Mouse (Mus musculus) CH12.LX (cell line): Measurements from ENCODE around the gene Smox. TPM values are rescaled to one million over a fixed set of nuclear protein-coding genes. Genes with fewer than 3 reads are reported as not detected.

Source experiments
- DNase-seq: peaks from one replicate; pipeline ENCODE4 v3.0.0-alpha.2; 2013; ENCODE audit errors: extremely low read depth
- H3K27ac ChIP-seq: 2 replicates; pipeline ENCODE4 v1.5.1; 2012; ENCODE audit warnings: low read depth, mild to moderate bottlenecking, control low read depth, moderate library complexity; ENCODE audit not compliant: insufficient read depth
- H3K27me3 ChIP-seq: replicated peaks from 2 replicates; pipeline ENCODE3; 2012; ENCODE audit warnings: inconsistent platforms
- H3K36me3 ChIP-seq, 2 experiments: replicated peaks in 1 of 2; 2 replicates each; pipeline versions ENCODE3 to v1.6.1; 2012; ENCODE audit warnings: inconsistent platforms in 1 of 2, low read length in 1 of 2, mild to moderate bottlenecking in 1 of 2, mixed read lengths in 1 of 2, moderate library complexity in 1 of 2; ENCODE audit not compliant: control insufficient read depth in 1 of 2, insufficient read depth in 1 of 2
- H3K4me1 ChIP-seq, 2 experiments: 2 replicates each; pipeline ENCODE4 v1.6.1; 2012; ENCODE audit warnings: inconsistent platforms in 1 of 2, moderate library complexity in 1 of 2; ENCODE audit not compliant: insufficient read depth in 2 of 2, control insufficient read depth in 1 of 2
- H3K4me2 ChIP-seq: 2 replicates; pipeline ENCODE4 v1.6.1; 2012; ENCODE audit warnings: low read depth, mild to moderate bottlenecking, control low read depth; ENCODE audit not compliant: poor library complexity, insufficient read depth, severe bottlenecking
- H3K4me3 ChIP-seq, 3 experiments: fragments of 150-350 bp in 1 of 3; sonication (generic) in 1 of 3; replicated peaks in 1 of 3; 2 replicates each; pipeline versions ENCODE3 to v1.5.1; 2011 to 2012; ENCODE audit warnings: low read depth in 2 of 3, low read length in 2 of 3, mild to moderate bottlenecking in 2 of 3, moderate library complexity in 2 of 3, control low read depth in 1 of 3, improper control_type of control experiment in 1 of 3, inconsistent platforms in 1 of 3, mixed read lengths in 1 of 3; ENCODE audit not compliant: poor library complexity in 1 of 3
- H3K79me2 ChIP-seq: replicated peaks from 2 replicates; pipeline ENCODE4 v1.6.1; 2012; ENCODE audit warnings: mild to moderate bottlenecking, moderate library complexity; ENCODE audit not compliant: control insufficient read depth, poor library complexity, insufficient read depth, severe bottlenecking; ENCODE audit errors: extremely low read depth
- H3K9ac ChIP-seq: 2 replicates; pipeline ENCODE4 v1.6.1; 2012; ENCODE audit warnings: low read depth, mild to moderate bottlenecking, control low read depth, moderate library complexity; ENCODE audit not compliant: insufficient read depth
- H3K9me3 ChIP-seq: replicated peaks from 2 replicates; pipeline ENCODE3; 2012; ENCODE audit warnings: low read length, inconsistent platforms, mixed read lengths
- CHD1 ChIP-seq: IDR thresholded peaks from 2 replicates; pipeline ENCODE4 v1.6.1; 2012; ENCODE audit warnings: low read depth, low read length, improper control_type of control experiment, inconsistent platforms
- CHD2 ChIP-seq: IDR thresholded peaks from 2 replicates; pipeline ENCODE4 v1.6.1; 2011; ENCODE audit warnings: low read length, improper control_type of control experiment
- CTCF ChIP-seq, 2 experiments: IDR thresholded peaks in 1 of 2; conservative IDR thresholded peaks in 1 of 2; 2 replicates each; pipeline ENCODE4 v1.5.1; 2011 to 2012; ENCODE audit warnings: low read depth in 2 of 2, low read length in 2 of 2, improper control_type of control experiment in 1 of 2, inconsistent platforms in 1 of 2, mild to moderate bottlenecking in 1 of 2, moderate library complexity in 1 of 2
- E2F4 ChIP-seq: IDR thresholded peaks from 2 replicates; pipeline ENCODE4 v1.6.1; 2011; ENCODE audit warnings: low read depth, low read length, improper control_type of control experiment; ENCODE audit not compliant: insufficient replicate concordance
- ELF1 ChIP-seq: IDR thresholded peaks from 2 replicates; pipeline ENCODE4 v1.6.1; 2014; ENCODE audit warnings: low read depth, mild to moderate bottlenecking, inconsistent platforms, low read length, improper control_type of control experiment
- ETS1 ChIP-seq: conservative IDR thresholded peaks from 2 replicates; pipeline ENCODE4 v1.6.1; 2012; ENCODE audit warnings: low read depth, mild to moderate bottlenecking, inconsistent platforms, low read length, improper control_type of control experiment, moderate library complexity
- HCFC1 ChIP-seq: IDR thresholded peaks from 2 replicates; pipeline ENCODE4 v1.6.1; 2012; ENCODE audit warnings: low read depth, mild to moderate bottlenecking, inconsistent platforms, low read length, improper control_type of control experiment
- JUN ChIP-seq: IDR thresholded peaks from 2 replicates; pipeline ENCODE4 v1.6.1; 2011; ENCODE audit warnings: low read depth, mild to moderate bottlenecking, low read length, improper control_type of control experiment, moderate library complexity; ENCODE audit not compliant: insufficient read depth
- JUND ChIP-seq: conservative IDR thresholded peaks from 2 replicates; pipeline ENCODE4 v1.6.1; 2011; ENCODE audit warnings: low read depth, low read length, improper control_type of control experiment
- KAT2A ChIP-seq: IDR thresholded peaks from 2 replicates; pipeline ENCODE4 v1.6.1; 2012; ENCODE audit warnings: low read length, improper control_type of control experiment, inconsistent platforms; ENCODE audit not compliant: insufficient replicate concordance
- MAFK ChIP-seq: IDR thresholded peaks from 2 replicates; pipeline ENCODE4 v1.6.1; 2011; ENCODE audit warnings: low read length, improper control_type of control experiment; ENCODE audit not compliant: insufficient replicate concordance
- MAX ChIP-seq: IDR thresholded peaks from 2 replicates; pipeline ENCODE4 v1.6.1; 2011; ENCODE audit warnings: low read length, improper control_type of control experiment
- MXI1 ChIP-seq: IDR thresholded peaks from 2 replicates; pipeline ENCODE4 v1.6.1; 2011; ENCODE audit warnings: mild to moderate bottlenecking, low read depth, low read length, improper control_type of control experiment
- NELFE ChIP-seq: IDR thresholded peaks from 2 replicates; pipeline ENCODE4 v1.6.1; 2011; ENCODE audit warnings: low read depth, low read length, improper control_type of control experiment
- PAX5 ChIP-seq: IDR thresholded peaks from 2 replicates; pipeline ENCODE4 v1.6.1; 2012; ENCODE audit warnings: low read length, inconsistent platforms, mixed read lengths
- POLR2AphosphoS2 ChIP-seq: IDR thresholded peaks from 2 replicates; pipeline ENCODE4 v1.6.1; 2011; ENCODE audit warnings: low read depth, low read length, improper control_type of control experiment
- RAD21 ChIP-seq: IDR thresholded peaks from 2 replicates; pipeline ENCODE4 v1.6.1; 2011; ENCODE audit warnings: low read depth, mild to moderate bottlenecking, low read length, improper control_type of control experiment, moderate library complexity
- SMC3 ChIP-seq: IDR thresholded peaks from 2 replicates; pipeline ENCODE4 v1.6.1; 2011; ENCODE audit warnings: low read depth, low read length, improper control_type of control experiment
- TBP ChIP-seq: conservative IDR thresholded peaks from 2 replicates; pipeline ENCODE4 v1.6.1; 2011; ENCODE audit warnings: low read depth, low read length, improper control_type of control experiment
- TCF12 ChIP-seq: IDR thresholded peaks from 2 replicates; pipeline ENCODE4 v1.6.1; 2014; ENCODE audit warnings: low read depth, mild to moderate bottlenecking, inconsistent platforms, low read length, improper control_type of control experiment
- UBTF ChIP-seq: IDR thresholded peaks from 2 replicates; pipeline ENCODE4 v1.6.1; 2012; ENCODE audit warnings: low read depth, mild to moderate bottlenecking, inconsistent platforms, low read length, improper control_type of control experiment, moderate library complexity
- ZC3H11A ChIP-seq: IDR thresholded peaks from 2 replicates; pipeline ENCODE4 v1.6.1; 2012; ENCODE audit warnings: low read depth, mild to moderate bottlenecking, inconsistent platforms, low read length, improper control_type of control experiment
- ZNF384 ChIP-seq: IDR thresholded peaks from 2 replicates; pipeline ENCODE4 v1.6.1; 2012; ENCODE audit warnings: low read depth, low read length, improper control_type of control experiment, inconsistent platforms
- dilution Hi-C: fragments of 300-500 bp; cut with MboI; formaldehyde crosslinking; loops from 2 replicates; pipeline ENCODE4 v1.14.3; 2020; ENCODE audit warnings: low sequenced_read_pairs; ENCODE audit not compliant: extremely low pct_unique_long_range_greater_than_20kb, extremely low pct_ligation_motif_present
- in situ Hi-C: fragments of 300-500 bp; cut with MboI; formaldehyde crosslinking; loops from 3 replicates; pipeline ENCODE4 v1.14.3; 2019; ENCODE audit warnings: low sequenced_read_pairs, low pct_ligation_motif_present, low pct_unique_long_range_greater_than_20kb, mixed read lengths
- polyA plus RNA-seq: library from polyadenylated mRNA; unstranded; fragments of >175 nt; gene quantifications from 2 replicates; pipeline ENCODE4 v1.2.1, GENCODE M21; 2012; ENCODE audit warnings: low read depth; ENCODE audit not compliant: insufficient read length
- total RNA-seq, 2 experiments: library from RNA; depleted of rRNA; stranded (reverse); fragments of 300-350 nt in 1 of 2; fragments of >200 nt in 1 of 2; gene quantifications; 2 replicates each; pipeline ENCODE4 v1.2.3; 2012 to 2014

Gene Smox
- total and polyA plus RNA-seq, 3 experiments: 3.3 to 7.6 (median 4.4) TPM

DNA sequence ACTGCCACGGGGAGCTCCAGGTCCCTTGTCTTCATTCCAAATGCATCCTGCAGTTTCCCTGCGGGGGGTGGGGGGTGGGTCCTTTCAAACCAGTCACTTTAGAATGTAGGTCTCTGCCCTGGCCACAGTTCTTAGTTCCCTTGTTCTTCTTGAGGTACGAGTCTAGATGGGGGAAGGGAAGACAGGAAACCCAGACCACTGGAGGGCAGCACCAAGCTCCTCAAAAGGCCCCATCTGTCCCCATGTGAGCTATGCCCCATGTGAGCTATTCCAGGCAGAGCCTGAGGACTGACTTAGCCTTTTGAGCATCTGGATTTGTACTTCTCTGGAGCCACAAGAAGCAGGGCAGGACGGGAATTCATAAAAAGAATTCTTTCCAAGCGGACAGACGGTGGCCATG lies 51.2 kb downstream of the Smox start:
- Histone ChIP-seq H3K27me3 (peaks cover 23% of the 10 kb centered on the region), H3K79me2 (no peaks in the 10 kb centered on the region), H3K36me3 (no peaks in the 10 kb centered on the region), H3K27ac (no peak overlapping the region), H3K9me3 (no peaks in the 10 kb centered on the region), H3K4me3 (no peak overlapping the region), H3K4me2 (0 out of 2 replicates have a peak overlapping the region, but pooled peaks have one; percentile 5), H3K9ac (no peak overlapping the region), H3K4me1 (peaks cover 2 to 7% of the 10 kb centered on the region in 2 experiments)
- peak; percentile 73 for TF ChIP-seq CHD2
- TF ChIP-seq RAD21: peak; percentile 24
- TF ChIP-seq CTCF (conservative IDR thresholded peaks at IDR 0.05 in 1 of 2, IDR thresholded peaks at IDR 0.05 in 1 of 2; ENCODE audit: low read depth in 2 of 2, low read length in 2 of 2): peak in 1 of 2 experiments; percentile 63; a peak in 2 of 4 replicates
- no peak for TF ChIP-seq JUND
- TF ChIP-seq MXI1: no peak
- no peak for TF ChIP-seq NELFE
- TF ChIP-seq SMC3: peak; percentile 48
- dilution Hi-C loops (no loop called here), in situ Hi-C loops (loop anchor here (5.0 to 25.0 kb wide), 2 partner anchors 270 to 395 kb away; no protein-coding TSS in a partner anchor)
- peak; percentile 38 for DNase-seq

DNA sequence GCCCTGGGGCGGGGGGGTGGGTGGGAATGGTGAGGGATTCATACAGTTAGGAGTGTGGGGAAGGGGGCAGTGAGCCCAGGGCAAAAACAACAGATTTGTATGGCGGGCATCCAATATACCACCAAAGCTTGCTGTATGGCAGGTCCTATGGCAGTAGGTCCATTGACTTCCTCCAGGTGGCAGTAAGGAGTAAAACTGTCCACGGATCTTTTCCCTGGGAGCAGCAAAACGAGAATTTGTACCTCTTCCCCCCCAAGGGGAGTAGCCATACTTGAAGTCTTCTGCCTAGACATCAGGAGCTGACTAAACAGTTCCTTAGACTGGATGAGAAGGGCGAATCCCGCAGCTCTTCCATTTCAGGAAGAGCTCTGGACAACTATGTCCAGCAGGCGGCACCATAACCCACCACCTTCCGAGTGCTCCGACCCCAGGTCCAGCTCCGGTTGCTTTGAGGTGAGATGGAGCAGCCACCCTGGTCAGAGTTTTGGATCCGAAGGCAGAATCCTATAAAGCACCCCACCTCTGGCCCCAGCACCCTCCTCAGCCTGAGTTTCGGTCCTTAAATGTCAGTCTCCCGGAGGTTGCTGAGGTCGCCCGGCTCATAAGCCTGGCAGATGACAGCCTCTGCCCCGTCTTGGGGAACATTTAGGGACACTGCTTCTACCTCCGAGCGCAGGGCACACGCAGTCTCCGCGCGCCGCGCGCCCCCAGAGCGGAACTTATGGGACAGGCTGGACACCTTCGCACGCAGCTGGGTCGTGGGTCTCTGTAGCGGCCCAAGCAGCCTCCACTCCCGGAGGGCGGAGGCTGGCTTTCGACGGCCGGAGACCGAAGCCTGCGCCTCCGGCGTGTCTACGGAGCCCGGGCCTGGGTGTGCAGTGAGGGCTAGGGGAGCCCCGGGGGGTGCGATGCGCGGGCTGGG lies 54.4 kb downstream of the Smox start:
- no peaks in the 10 kb centered on the region for H3K79me2 ChIP-seq
- no peaks in the 10 kb centered on the region for H3K36me3 ChIP-seq
- peaks cover 0 to 7% of the 10 kb centered on the region in 2 experiments; a peak in 3 of 4 replicates for H3K4me1 ChIP-seq
- no peak overlapping the region for H3K27ac ChIP-seq
- TF ChIP-seq CHD1 (no peak), TBP (no peak), MAX (no peak), ELF1 (peak; percentile 31; the same call in 1 of the 2 replicates), JUN (no peak), TCF12 (no peak), RAD21 (peak; percentile 31), KAT2A (no peak), SMC3 (peak; percentile 68), HCFC1 (no peak), UBTF (no peak), MAFK (no peak), ETS1 (no peak), POLR2AphosphoS2 (no peak), NELFE (peak; percentile 38; the same call in 1 of the 2 replicates), ZNF384 (no peak), PAX5 (no peak), CTCF (conservative IDR thresholded peaks at IDR 0.05 in 1 of 2, IDR thresholded peaks at IDR 0.05 in 1 of 2; ENCODE audit: low read depth in 2 of 2, low read length in 2 of 2) (peak; percentile 87 to 95), E2F4 (no peak), ZC3H11A (no peak)
- peaks cover 48% of the 10 kb centered on the region for H3K27me3 ChIP-seq
- H3K4me3 ChIP-seq: peak overlapping the region in 2 of 3 experiments; percentile 12 to 21
- DNase-seq: peak; percentile 52
- H3K4me2 ChIP-seq: peak overlapping the region; percentile 54
- no peaks in the 10 kb centered on the region for H3K9me3 ChIP-seq
- dilution Hi-C loops: no loop called here
- in situ Hi-C loops: loop anchor here (25.0 kb wide), 1 partner anchor 392 kb away; no protein-coding TSS in a partner anchor
- H3K9ac ChIP-seq: no peak overlapping the region
